Mouse (Mus musculus): Measurements from ENCODE around the gene Ncor1.

- no peak for TF ChIP-seq POLR2A (IDR thresholded peaks at IDR 0.05; ENCODE audit: borderline replicate concordance, low read depth, low read length)
- no peak for TF ChIP-seq CTCF (IDR thresholded peaks at IDR 0.05; ENCODE audit: low read depth, low read length)
Measured at GRCm38 (mm10) chr11:62287700-62288099, 170.6 kb downstream of the Ncor1 start.
